Mouse (Mus musculus) megakaryocyte-erythroid progenitor cell, adult 5-6 weeks (primary cell): ENCODE results near the gene Gli2. TPM values are rescaled to one million over a fixed set of nuclear protein-coding genes. Genes with fewer than 3 reads are reported as not detected.

Experiments used
- ATAC-seq: replicated peaks from 2 replicates; pipeline ENCODE4 v1.8.0; 2016; ENCODE audit warnings: mild to moderate bottlenecking, inconsistent platforms; ENCODE audit not compliant: severe bottlenecking, poor library complexity, low FRiP score, low TSS enrichment
- total RNA-seq, 2 experiments: library from RNA; stranded (forward) in 1 of 2; stranded (reverse) in 1 of 2; fragments of 200-1000, 215-1000 nt in 1 of 2; fragments of >200 nt in 1 of 2; fragmentation: Nextera tagmentation in 1 of 2; gene quantifications; 2 replicates each; pipeline ENCODE4 v1.2.3; 2014 to 2017

The Gli2 gene
- total RNA-seq, 2 experiments from 2014 or later: not detected

DNA sequence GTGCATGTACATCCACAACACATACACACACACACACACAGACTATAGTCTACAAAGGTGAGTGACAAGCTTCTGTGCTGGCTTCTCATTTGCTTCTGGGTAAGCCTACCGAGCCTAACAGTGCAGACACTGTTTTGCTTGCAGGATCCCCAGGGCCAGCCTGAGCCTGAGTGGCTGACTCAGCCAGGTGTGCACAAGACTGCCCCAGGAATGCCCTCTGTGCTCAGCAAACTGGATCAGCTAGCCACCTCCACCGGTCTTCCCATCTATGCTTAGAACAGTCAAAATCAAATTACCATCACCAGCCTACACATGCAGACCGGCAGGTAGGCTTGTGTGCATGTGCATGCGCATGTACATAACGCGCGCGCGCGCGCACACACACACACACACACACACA is 97.6 kb downstream of the Gli2 start:
- ATAC-seq: no peak

DNA sequence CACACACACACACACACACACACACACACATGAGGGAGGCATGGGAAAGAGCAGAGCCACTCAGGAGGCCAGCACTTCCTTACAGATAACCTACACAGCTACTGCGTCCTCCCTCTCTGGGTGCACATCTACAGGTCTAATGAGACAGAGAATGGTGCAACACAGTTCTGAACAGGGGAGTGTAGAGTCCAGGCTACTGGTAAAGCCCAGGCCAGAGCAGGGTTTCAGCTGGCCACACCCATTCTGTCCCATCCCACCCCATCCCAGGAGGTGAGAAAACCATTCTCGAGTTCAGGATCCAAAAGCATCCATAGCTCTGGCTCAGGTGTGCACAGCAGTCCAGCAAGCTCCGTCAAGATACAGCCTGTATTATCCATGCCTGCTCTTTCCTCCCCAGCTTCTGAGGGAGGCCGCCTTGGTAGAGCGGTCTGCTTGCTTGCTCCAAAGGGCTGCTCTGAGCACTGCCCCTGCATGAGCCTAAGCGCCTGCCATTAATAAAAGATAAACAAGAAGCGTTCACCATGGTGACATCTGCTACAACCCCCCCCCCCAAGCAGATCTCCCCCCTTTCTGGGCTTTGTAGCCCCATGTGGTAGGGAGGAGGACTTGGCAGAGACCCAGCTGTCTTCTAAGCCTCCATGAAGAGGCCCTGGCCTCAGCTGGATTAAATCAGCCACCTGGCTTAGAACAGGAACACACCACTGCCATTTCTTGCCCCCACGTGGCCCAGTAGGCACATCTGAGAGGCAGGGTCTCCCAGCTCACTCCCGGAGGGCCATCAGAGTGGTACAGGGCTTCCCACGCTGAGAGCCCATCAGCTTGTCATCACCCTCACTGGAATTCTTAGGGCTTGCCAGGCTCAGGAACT is 98.8 kb downstream of the Gli2 start:
- ATAC-seq: no peak

DNA sequence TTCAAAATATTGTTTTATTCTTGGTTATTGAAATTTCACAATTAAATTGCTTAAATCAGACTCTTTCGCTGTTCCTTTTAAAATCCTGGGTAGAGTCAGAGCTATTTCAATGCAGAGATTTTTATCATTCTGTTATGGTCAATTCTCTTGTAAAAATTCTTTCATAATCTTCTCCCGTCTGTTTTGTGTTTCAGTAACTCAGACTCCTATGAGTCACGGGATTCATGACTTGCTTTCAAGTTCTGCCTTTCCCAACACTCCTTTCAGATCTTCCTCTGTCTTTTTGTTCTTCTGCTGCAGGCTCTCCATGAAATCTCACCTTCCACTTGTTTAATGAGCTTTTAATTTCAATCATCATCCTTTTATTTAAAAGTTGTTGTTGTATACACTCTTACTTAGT is 100.4 kb downstream of the Gli2 start:
- no peak for ATAC-seq

DNA sequence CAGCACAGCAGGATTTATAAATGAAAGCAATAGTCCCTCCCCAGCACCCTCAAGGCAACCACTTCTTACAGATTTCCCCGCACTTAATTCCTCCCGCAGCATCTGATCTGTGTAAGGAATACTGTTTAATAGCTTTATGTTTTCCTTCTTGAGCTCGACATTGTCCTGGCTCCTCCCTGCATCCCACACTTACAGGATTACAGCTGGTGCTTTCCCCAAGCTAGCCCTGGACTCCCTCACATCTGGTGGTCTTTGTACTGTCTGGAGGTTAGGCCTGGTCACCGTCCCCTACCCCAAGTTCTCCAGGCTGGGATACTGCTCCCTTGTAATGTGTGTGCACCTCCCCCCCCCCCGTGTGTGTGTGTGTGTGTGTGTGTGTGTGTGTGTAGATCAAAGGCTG is 101.1 kb downstream of the Gli2 start:
- no peak for ATAC-seq

DNA sequence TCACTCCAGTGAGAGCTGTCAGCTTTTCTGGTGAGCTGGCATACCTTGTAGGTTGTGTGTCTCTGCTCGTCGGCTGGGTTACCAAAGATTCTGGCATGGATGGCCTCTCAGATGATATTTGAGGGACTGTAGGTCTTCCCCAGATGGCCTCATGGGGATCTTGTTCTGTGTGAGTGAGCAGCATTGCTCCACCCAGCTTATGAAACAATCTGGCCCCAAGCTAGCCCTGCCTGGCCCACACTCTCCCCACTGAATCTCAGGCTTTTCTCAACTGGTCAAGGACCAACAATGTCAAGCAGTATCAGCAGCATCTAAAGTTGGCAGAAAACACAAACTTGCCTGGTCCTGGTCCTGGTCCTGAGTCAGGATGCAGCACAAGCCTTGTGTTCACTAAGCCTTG is 105.0 kb downstream of the Gli2 start:
- ATAC-seq: no peak

DNA sequence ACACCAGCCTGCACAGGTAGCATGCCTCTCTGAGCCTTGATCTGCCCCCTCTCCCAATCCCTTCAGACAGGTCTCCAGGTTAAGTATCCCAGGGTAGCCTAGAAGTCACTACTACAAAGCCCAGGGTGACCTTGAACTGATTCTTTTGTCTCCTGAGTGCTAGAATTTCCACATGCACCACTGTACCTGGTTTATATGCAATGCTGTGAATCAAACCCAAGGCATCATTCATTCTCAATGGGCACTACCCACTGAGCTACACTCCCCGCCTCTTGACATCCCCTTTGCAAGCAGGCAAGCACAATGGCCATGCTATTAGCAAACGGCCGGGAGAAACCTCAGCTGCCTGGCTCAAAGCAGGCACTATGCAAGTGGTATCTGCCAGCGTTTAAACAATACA is 106.2 kb downstream of the Gli2 start:
- ATAC-seq: no peak

DNA sequence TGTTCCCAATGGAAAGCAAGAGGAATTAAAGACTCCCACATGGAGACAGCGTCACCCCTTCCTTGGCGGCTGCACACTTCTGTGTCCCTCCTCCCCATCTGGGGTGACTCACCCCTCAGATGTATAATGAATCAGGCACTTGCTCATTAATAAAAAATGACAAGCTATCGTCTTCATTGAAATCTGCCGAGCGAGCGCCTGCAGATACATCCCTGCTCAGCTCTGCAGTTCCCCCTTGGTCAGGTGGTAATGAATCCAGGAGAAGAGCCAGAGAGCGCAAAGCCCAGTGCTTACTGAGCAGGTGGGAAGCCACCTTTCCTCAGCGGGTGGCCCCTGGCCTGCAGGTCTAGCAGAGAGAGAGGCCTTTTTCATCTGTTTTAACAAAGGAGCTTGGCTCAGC is 112.1 kb downstream of the Gli2 start:
- ATAC-seq: no peak

DNA sequence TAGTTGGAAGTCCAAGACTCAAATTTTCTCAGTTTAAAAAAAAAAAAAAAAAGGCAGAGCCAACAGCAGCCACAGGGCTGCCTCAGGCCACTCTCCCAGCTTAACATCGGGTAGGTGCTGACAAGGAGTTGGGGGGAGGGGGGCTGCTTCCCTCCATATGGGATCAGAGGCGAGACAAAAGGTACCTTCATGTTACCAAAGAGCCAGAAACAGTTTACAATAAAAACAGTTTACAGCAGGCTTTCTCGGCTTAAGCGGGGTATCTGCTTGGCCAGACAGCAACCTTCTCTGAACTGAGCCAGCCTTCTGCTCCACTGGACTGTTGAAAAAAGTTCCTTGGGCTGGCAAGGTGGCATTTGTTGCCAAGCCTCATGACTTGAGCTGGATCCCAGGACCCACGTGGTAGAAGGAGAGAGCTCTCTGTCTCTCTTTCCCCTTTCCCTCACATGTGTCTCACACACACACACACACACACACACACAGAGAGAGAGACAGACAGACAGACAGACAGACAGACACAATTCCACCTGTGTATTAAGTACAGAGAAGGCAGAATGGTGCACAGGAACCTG is 113.1 kb downstream of the Gli2 start:
- no peak for ATAC-seq

DNA sequence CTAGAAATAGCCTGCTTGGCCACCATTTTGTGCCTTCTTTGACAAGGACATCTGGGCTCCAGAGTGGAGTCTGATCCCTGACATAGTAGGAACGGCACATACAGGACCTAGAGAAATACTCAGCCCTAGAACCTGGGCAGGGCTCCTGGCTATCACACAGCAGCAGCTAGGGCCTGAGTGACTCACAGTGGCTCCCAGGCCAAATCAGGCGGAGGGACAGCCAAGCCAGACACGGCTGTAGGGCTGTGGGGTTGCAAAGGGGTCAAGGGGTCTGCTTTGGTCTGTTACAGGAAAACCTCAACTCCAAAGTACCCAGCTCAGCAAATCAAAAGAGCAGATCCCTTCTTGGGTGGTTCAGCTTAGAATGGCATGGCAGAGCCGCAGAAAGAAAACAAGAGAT is 115.2 kb downstream of the Gli2 start:
- no peak for ATAC-seq

DNA sequence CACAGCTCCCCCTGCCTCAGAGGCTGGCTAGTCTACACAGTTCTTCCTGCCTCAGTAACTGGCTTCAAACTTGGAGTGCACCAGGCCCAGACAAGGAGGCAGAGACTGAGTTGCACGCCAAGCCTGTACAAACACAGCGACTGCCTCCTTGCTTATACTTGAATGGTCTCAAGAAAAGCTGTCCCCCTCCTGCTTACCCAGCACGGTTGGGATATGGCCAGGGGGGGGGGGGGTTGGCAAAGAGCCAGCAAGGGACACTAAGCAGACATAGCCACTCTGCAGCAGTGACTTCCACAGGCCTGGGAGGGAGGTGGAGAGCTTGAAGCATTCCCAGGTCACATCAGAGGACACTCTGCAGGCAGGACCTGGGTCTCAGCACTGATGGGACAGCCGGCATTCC is 117.3 kb downstream of the Gli2 start:
- ATAC-seq: no peak

DNA sequence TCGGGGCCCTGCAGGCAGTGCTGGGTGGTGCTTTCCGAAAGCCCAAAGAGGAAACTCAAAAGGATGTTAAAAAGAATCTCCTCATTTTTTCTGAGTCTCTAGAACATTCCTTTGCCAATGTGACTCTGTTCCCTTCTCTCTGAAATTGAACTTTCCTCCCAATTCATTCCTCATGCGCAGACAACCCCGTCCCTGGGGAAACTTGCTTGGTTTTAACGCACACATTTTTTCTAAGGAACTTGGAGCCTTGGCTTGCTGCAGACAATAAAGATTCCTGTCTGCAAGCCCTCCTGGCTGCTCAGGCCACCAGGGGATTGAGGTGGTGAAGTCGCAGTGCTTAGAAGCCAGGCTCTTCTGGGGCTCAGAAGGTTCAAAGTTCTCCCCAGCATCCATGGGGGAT is 117.9 kb downstream of the Gli2 start:
- ATAC-seq: no peak

DNA sequence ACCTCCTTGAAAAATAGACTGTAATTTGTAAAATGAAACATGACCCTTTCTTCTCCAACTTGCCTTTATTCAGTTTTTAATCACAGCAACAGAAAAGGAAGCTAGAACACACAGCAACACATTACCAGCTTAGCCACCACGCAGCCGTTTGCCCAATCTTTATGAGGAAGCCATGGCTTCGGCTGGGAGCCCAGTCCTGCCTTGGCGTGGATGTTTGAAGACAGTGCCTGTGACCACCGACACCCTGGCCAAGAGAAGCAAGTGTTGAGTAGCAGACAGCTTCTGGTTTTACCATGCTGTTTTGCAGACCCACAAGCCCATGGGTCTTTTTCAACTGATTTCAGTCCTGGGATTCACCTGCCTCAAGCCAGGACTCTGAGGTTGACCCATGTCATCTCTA is 121.3 kb downstream of the Gli2 start:
- ATAC-seq: no peak

DNA sequence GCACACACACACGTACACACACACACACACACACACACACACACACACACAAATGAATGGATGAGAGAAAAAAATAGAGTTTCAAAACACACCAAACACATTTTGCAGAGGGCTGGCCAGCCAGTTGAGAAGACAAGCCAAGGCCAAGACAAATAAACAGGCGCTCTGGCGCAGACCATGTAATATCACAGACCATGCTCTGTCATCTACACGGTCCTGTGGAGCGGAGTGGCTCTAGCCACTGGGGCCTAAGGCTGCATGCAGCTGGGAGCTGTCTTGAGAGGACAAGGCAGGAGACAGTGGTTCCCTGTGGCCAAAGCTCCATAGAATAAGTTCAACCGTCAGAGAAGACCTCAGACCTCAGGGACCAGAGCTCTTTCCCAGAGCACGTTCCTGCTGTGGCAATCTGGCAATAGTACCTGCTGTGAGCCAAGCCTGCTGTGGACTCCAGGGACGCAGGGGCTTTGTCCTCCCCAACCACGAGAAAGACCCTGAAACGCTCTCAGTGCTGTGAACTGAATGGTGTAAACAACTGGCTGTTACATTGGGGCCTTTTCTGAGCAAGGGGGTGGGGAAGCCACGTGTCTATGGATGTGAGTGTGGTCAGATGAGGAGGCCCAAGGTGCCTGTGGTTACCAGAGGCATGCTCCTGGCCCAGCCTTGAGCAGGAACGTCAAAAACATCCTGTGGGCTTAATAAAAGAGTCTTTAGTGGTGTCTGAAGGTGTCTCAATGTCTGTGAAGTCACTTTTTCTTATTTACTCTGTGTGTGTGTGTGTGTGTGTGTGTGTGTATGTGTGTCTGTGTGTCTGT is 125.7 kb downstream of the Gli2 start:
- ATAC-seq: no peak

DNA sequence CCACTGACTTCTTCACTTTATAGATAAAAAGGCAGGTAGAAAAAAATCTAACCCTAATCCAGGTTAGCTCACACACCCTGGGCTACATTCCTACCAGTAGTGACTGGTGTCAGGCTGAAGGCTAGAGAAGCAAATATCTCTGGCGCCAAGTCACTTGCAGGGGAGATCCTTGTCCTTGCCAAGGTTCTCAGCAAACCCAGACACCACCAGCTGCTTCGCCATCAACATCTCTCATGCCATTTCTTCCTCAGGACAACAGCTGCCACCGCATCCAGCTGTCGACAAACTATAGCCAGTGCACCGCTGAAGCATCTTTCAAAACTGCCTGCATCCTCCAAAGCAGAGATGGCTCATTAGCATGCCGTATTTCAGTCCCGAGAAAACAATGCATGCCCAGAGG is 126.9 kb downstream of the Gli2 start:
- no peak for ATAC-seq

DNA sequence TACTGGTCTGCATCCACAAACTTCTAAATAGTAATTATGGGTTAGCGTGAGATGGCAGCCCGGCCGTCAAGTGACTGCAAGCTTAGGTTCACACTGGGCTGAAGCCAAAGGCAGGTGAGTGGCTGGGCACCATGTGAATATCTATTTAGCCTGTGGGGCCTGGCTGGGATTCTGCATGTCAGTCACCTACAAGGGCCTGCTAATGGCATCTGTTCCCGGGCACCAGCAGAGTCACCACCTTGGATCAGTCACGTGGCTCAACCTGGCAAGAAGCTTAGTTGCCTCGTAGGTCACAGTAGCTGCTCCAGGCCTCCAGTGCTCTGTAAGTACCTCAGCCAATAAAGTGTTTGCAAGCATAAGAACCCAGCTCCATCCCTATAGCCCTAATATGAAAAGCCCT is 131.2 kb downstream of the Gli2 start:
- no peak for ATAC-seq

DNA sequence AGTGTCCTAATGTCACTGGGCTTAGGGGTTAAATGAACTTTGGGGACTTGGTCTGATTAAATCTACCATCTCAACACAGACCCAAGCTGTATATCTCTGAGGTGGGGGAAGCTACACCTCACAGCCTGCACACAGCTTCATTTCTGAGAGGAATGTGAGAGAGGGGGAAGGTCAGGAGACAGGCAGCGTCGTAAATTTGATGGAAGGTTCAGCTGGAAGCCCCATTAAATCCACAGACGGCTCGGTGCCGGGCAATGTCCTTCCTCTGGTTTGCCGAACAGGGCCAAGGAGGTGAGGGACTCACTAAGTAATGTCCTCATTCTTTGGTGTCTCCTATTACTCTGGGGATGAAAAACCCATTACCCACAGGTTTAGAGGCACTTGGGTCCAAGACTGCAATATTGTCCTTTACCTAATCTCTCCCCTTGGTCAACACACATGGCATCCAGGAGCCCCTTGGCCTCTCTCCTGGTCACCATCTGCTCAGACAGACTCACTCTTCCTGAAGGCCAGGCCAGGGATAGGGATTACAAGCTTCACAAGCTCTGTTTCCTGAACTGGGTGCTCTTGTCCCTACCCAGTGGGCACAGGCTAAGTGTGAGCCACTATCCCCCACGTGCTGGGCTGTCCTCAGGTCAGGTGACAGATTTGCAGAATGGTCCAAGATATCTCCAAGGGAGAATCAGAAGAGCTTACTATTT is 135.7 kb downstream of the Gli2 start:
- ATAC-seq: no peak

DNA sequence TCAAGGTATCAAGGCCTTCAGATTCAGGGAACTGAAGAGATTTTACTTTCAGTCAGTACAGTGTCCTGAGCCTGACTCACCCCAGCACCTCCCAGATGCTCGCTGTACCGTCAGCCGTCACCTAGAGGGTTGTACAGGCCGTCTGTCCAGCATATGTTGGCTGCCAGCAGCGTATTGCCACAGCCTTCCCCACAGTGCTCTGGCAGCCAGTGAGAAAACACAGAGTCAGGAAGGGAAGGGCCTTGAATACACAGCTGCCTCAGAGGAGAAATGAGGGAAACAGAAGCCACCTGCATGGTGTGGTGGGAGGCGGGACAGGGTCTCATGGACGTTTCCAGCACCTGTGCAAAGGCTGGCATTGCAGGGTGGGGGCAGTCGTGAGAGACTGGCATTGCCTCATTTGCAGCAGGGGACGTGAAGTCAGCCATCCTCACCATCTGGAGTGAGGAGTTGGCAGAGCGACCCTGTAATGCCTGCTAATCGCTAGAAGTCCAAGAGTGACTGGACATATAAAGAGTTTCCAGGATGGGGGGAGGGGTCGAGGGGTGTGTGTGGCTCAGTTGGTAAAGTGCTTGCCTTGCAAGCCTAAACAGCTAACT is 136.8 kb downstream of the Gli2 start:
- ATAC-seq: no peak

DNA sequence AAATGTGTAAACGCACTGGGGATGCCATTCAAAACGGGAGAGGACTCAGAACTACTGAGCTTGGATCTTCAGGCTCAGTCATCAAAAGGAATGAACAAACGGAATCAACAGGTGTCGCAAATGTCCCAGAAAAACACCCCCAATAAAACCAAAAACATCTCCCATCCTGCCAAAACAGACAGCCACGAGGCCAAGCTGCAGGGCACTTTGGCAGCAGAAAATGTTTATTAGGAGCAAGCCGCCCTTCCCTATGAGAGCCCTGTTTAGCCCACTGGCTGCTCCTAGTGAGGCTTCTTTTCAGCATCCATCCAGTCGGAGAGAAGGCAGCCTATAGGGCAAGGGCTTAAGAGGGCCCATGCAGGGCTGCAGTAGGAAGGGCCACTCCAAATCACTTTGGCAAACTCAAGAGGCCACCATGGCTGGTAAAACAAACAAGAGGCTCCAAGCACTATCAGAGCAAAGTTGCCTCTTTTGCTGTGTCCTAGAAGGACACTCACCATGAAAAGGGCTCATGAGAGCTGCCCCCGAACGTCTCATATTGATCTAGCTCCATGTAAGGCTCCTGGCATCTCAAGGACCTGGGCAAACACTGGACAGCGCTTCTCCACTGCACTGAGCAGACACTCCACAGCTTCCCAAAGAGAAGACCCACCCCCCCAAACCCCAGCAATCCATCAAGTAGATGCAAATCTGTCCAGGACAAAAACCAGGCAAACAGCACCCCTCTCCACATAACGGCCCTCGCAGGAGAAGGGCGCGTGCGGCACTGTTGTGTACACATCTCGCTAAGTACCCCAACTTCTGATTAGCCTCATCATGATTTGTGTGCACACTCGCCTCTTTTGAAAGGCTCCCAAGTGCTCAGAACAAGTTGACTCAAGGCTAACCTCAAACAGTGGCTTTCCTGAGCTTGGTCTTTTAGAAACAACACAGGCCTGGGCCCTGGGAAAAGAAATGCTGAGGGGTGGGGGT is 139.7 kb downstream of the Gli2 start:
- no peak for ATAC-seq

DNA sequence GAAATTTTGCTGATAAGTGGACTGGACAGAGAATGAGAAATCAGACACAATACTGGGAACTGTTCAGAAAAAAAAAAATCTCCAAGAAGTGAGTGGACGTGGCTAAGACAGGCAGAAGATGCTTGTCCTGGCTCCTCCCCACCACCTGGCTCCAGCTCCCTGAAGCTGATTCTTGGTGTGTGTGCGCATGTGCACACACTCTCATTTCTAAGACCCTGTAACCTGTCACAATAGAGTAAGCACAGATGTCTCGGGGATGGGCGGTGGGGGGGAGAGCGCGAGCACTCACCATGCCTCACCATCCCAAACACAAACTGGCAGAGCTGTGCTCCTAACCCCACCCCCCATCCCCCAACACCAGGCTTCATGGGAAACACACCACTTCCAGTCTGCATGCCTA is 140.5 kb downstream of the Gli2 start:
- ATAC-seq: no peak
